Mouse (Mus musculus) CH12.LX (cell line): Measurements from ENCODE around the gene Spen. TPM values are rescaled to one million over a fixed set of nuclear protein-coding genes. Genes with fewer than 3 reads are reported as not detected.
A peak's percentile ranks its signal among the peaks of the same experiment; 100 is the strongest.

ENCODE experiments used
- DNase-seq: peaks from one replicate; pipeline ENCODE4 v3.0.0-alpha.2; 2013; ENCODE audit errors: extremely low read depth
- H3K27ac ChIP-seq: 2 replicates; pipeline ENCODE4 v1.5.1; 2012; ENCODE audit warnings: low read depth, mild to moderate bottlenecking, control low read depth, moderate library complexity; ENCODE audit not compliant: insufficient read depth
- H3K27me3 ChIP-seq: replicated peaks from 2 replicates; pipeline ENCODE3; 2012; ENCODE audit warnings: inconsistent platforms
- H3K36me3 ChIP-seq, 2 experiments: replicated peaks in 1 of 2; 2 replicates each; pipeline versions ENCODE3 to v1.6.1; 2012; ENCODE audit warnings: inconsistent platforms in 1 of 2, low read length in 1 of 2, mild to moderate bottlenecking in 1 of 2, mixed read lengths in 1 of 2, moderate library complexity in 1 of 2; ENCODE audit not compliant: control insufficient read depth in 1 of 2, insufficient read depth in 1 of 2
- H3K4me1 ChIP-seq, 2 experiments: 2 replicates each; pipeline ENCODE4 v1.6.1; 2012; ENCODE audit warnings: inconsistent platforms in 1 of 2, moderate library complexity in 1 of 2; ENCODE audit not compliant: insufficient read depth in 2 of 2, control insufficient read depth in 1 of 2
- H3K4me2 ChIP-seq: 2 replicates; pipeline ENCODE4 v1.6.1; 2012; ENCODE audit warnings: low read depth, mild to moderate bottlenecking, control low read depth; ENCODE audit not compliant: poor library complexity, insufficient read depth, severe bottlenecking
- H3K4me3 ChIP-seq, 3 experiments: fragments of 150-350 bp in 1 of 3; sonication (generic) in 1 of 3; replicated peaks in 1 of 3; 2 replicates each; pipeline versions ENCODE3 to v1.5.1; 2011 to 2012; ENCODE audit warnings: low read depth in 2 of 3, low read length in 2 of 3, mild to moderate bottlenecking in 2 of 3, moderate library complexity in 2 of 3, control low read depth in 1 of 3, improper control_type of control experiment in 1 of 3, inconsistent platforms in 1 of 3, mixed read lengths in 1 of 3; ENCODE audit not compliant: poor library complexity in 1 of 3
- H3K79me2 ChIP-seq: replicated peaks from 2 replicates; pipeline ENCODE4 v1.6.1; 2012; ENCODE audit warnings: mild to moderate bottlenecking, moderate library complexity; ENCODE audit not compliant: control insufficient read depth, poor library complexity, insufficient read depth, severe bottlenecking; ENCODE audit errors: extremely low read depth
- H3K9ac ChIP-seq: 2 replicates; pipeline ENCODE4 v1.6.1; 2012; ENCODE audit warnings: low read depth, mild to moderate bottlenecking, control low read depth, moderate library complexity; ENCODE audit not compliant: insufficient read depth
- H3K9me3 ChIP-seq: replicated peaks from 2 replicates; pipeline ENCODE3; 2012; ENCODE audit warnings: low read length, inconsistent platforms, mixed read lengths
- BHLHE40 ChIP-seq: IDR thresholded peaks from 2 replicates; pipeline ENCODE4 v1.6.1; 2011; ENCODE audit warnings: mild to moderate bottlenecking, low read depth, low read length, improper control_type of control experiment
- CHD1 ChIP-seq: IDR thresholded peaks from 2 replicates; pipeline ENCODE4 v1.6.1; 2012; ENCODE audit warnings: low read depth, low read length, improper control_type of control experiment, inconsistent platforms
- CHD2 ChIP-seq: IDR thresholded peaks from 2 replicates; pipeline ENCODE4 v1.6.1; 2011; ENCODE audit warnings: low read length, improper control_type of control experiment
- CTCF ChIP-seq, 2 experiments: IDR thresholded peaks in 1 of 2; conservative IDR thresholded peaks in 1 of 2; 2 replicates each; pipeline ENCODE4 v1.5.1; 2011 to 2012; ENCODE audit warnings: low read depth in 2 of 2, low read length in 2 of 2, improper control_type of control experiment in 1 of 2, inconsistent platforms in 1 of 2, mild to moderate bottlenecking in 1 of 2, moderate library complexity in 1 of 2
- E2F4 ChIP-seq: IDR thresholded peaks from 2 replicates; pipeline ENCODE4 v1.6.1; 2011; ENCODE audit warnings: low read depth, low read length, improper control_type of control experiment; ENCODE audit not compliant: insufficient replicate concordance
- ELF1 ChIP-seq: IDR thresholded peaks from 2 replicates; pipeline ENCODE4 v1.6.1; 2014; ENCODE audit warnings: low read depth, mild to moderate bottlenecking, inconsistent platforms, low read length, improper control_type of control experiment
- EP300 ChIP-seq: IDR thresholded peaks from 2 replicates; pipeline ENCODE4 v1.6.1; 2011; ENCODE audit warnings: low read length, improper control_type of control experiment
- ETS1 ChIP-seq: conservative IDR thresholded peaks from 2 replicates; pipeline ENCODE4 v1.6.1; 2012; ENCODE audit warnings: low read depth, mild to moderate bottlenecking, inconsistent platforms, low read length, improper control_type of control experiment, moderate library complexity
- GABPA ChIP-seq: IDR thresholded peaks from 2 replicates; pipeline ENCODE4 v1.6.1; 2012; ENCODE audit warnings: low read depth, low read length, improper control_type of control experiment, inconsistent platforms; ENCODE audit not compliant: insufficient replicate concordance
- HCFC1 ChIP-seq: IDR thresholded peaks from 2 replicates; pipeline ENCODE4 v1.6.1; 2012; ENCODE audit warnings: low read depth, mild to moderate bottlenecking, inconsistent platforms, low read length, improper control_type of control experiment
- IRF4 ChIP-seq: IDR thresholded peaks from 2 replicates; pipeline ENCODE4 v1.6.1; 2014; ENCODE audit warnings: low read depth, mild to moderate bottlenecking, inconsistent platforms, low read length, improper control_type of control experiment
- JUN ChIP-seq: IDR thresholded peaks from 2 replicates; pipeline ENCODE4 v1.6.1; 2011; ENCODE audit warnings: low read depth, mild to moderate bottlenecking, low read length, improper control_type of control experiment, moderate library complexity; ENCODE audit not compliant: insufficient read depth
- JUND ChIP-seq: conservative IDR thresholded peaks from 2 replicates; pipeline ENCODE4 v1.6.1; 2011; ENCODE audit warnings: low read depth, low read length, improper control_type of control experiment
- KAT2A ChIP-seq: IDR thresholded peaks from 2 replicates; pipeline ENCODE4 v1.6.1; 2012; ENCODE audit warnings: low read length, improper control_type of control experiment, inconsistent platforms; ENCODE audit not compliant: insufficient replicate concordance
- MAFK ChIP-seq: IDR thresholded peaks from 2 replicates; pipeline ENCODE4 v1.6.1; 2011; ENCODE audit warnings: low read length, improper control_type of control experiment; ENCODE audit not compliant: insufficient replicate concordance
- MAX ChIP-seq: IDR thresholded peaks from 2 replicates; pipeline ENCODE4 v1.6.1; 2011; ENCODE audit warnings: low read length, improper control_type of control experiment
- MAZ ChIP-seq: IDR thresholded peaks from 2 replicates; pipeline ENCODE4 v1.6.1; 2012; ENCODE audit warnings: low read depth, mild to moderate bottlenecking, inconsistent platforms, low read length, improper control_type of control experiment, moderate library complexity
- MEF2A ChIP-seq: IDR thresholded peaks from 2 replicates; pipeline ENCODE4 v1.6.1; 2014; ENCODE audit warnings: low read depth, mild to moderate bottlenecking, inconsistent platforms, low read length, improper control_type of control experiment, borderline replicate concordance
- MXI1 ChIP-seq: IDR thresholded peaks from 2 replicates; pipeline ENCODE4 v1.6.1; 2011; ENCODE audit warnings: mild to moderate bottlenecking, low read depth, low read length, improper control_type of control experiment
- MYC ChIP-seq: IDR thresholded peaks from 2 replicates; pipeline ENCODE4 v1.6.1; 2011; ENCODE audit warnings: low read depth, mild to moderate bottlenecking, improper control_type of control experiment, low read length
- NELFE ChIP-seq: IDR thresholded peaks from 2 replicates; pipeline ENCODE4 v1.6.1; 2011; ENCODE audit warnings: low read depth, low read length, improper control_type of control experiment
- NRF1 ChIP-seq: IDR thresholded peaks from 2 replicates; pipeline ENCODE4 v1.6.1; 2014; ENCODE audit warnings: low read depth, mild to moderate bottlenecking, inconsistent platforms, low read length, improper control_type of control experiment, moderate library complexity
- PAX5 ChIP-seq: IDR thresholded peaks from 2 replicates; pipeline ENCODE4 v1.6.1; 2012; ENCODE audit warnings: low read length, inconsistent platforms, mixed read lengths
- POLR2A ChIP-seq: IDR thresholded peaks from 2 replicates; pipeline ENCODE4 v1.6.1; 2011; ENCODE audit warnings: low read depth, mild to moderate bottlenecking, improper control_type of control experiment, low read length
- POLR2AphosphoS2 ChIP-seq: IDR thresholded peaks from 2 replicates; pipeline ENCODE4 v1.6.1; 2011; ENCODE audit warnings: low read depth, low read length, improper control_type of control experiment
- RAD21 ChIP-seq: IDR thresholded peaks from 2 replicates; pipeline ENCODE4 v1.6.1; 2011; ENCODE audit warnings: low read depth, mild to moderate bottlenecking, low read length, improper control_type of control experiment, moderate library complexity
- RCOR1 ChIP-seq: conservative IDR thresholded peaks from 2 replicates; pipeline ENCODE4 v1.6.1; 2012; ENCODE audit warnings: low read depth, mild to moderate bottlenecking, inconsistent platforms, low read length, improper control_type of control experiment
- SIN3A ChIP-seq: IDR thresholded peaks from 2 replicates; pipeline ENCODE4 v1.6.1; 2012; ENCODE audit warnings: low read length, improper control_type of control experiment, inconsistent platforms
- SMC3 ChIP-seq: IDR thresholded peaks from 2 replicates; pipeline ENCODE4 v1.6.1; 2011; ENCODE audit warnings: low read depth, low read length, improper control_type of control experiment
- TBP ChIP-seq: conservative IDR thresholded peaks from 2 replicates; pipeline ENCODE4 v1.6.1; 2011; ENCODE audit warnings: low read depth, low read length, improper control_type of control experiment
- TCF12 ChIP-seq: IDR thresholded peaks from 2 replicates; pipeline ENCODE4 v1.6.1; 2014; ENCODE audit warnings: low read depth, mild to moderate bottlenecking, inconsistent platforms, low read length, improper control_type of control experiment
- UBTF ChIP-seq: IDR thresholded peaks from 2 replicates; pipeline ENCODE4 v1.6.1; 2012; ENCODE audit warnings: low read depth, mild to moderate bottlenecking, inconsistent platforms, low read length, improper control_type of control experiment, moderate library complexity
- USF1 ChIP-seq: IDR thresholded peaks from 2 replicates; pipeline ENCODE4 v1.6.1; 2014; ENCODE audit warnings: low read depth, mild to moderate bottlenecking, inconsistent platforms, low read length, improper control_type of control experiment
- USF2 ChIP-seq: conservative IDR thresholded peaks from 2 replicates; pipeline ENCODE4 v1.6.1; 2011; ENCODE audit warnings: low read depth, low read length, improper control_type of control experiment
- ZC3H11A ChIP-seq: IDR thresholded peaks from 2 replicates; pipeline ENCODE4 v1.6.1; 2012; ENCODE audit warnings: low read depth, mild to moderate bottlenecking, inconsistent platforms, low read length, improper control_type of control experiment
- ZKSCAN1 ChIP-seq: IDR thresholded peaks from 2 replicates; pipeline ENCODE4 v1.6.1; 2012; ENCODE audit warnings: low read depth, inconsistent platforms, low read length, improper control_type of control experiment, borderline replicate concordance
- ZMIZ1 ChIP-seq: IDR thresholded peaks from 2 replicates; pipeline ENCODE4 v1.6.1; 2012; ENCODE audit warnings: low read depth, mild to moderate bottlenecking, inconsistent platforms, low read length, improper control_type of control experiment
- ZNF384 ChIP-seq: IDR thresholded peaks from 2 replicates; pipeline ENCODE4 v1.6.1; 2012; ENCODE audit warnings: low read depth, low read length, improper control_type of control experiment, inconsistent platforms
- dilution Hi-C: fragments of 300-500 bp; cut with MboI; formaldehyde crosslinking; loops from 2 replicates; pipeline ENCODE4 v1.14.3; 2020; ENCODE audit warnings: low sequenced_read_pairs; ENCODE audit not compliant: extremely low pct_unique_long_range_greater_than_20kb, extremely low pct_ligation_motif_present
- in situ Hi-C: fragments of 300-500 bp; cut with MboI; formaldehyde crosslinking; loops from 3 replicates; pipeline ENCODE4 v1.14.3; 2019; ENCODE audit warnings: low sequenced_read_pairs, low pct_ligation_motif_present, low pct_unique_long_range_greater_than_20kb, mixed read lengths
- polyA plus RNA-seq: library from polyadenylated mRNA; unstranded; fragments of >175 nt; gene quantifications from 2 replicates; pipeline ENCODE4 v1.2.1, GENCODE M21; 2012; ENCODE audit warnings: low read depth; ENCODE audit not compliant: insufficient read length
- total RNA-seq, 2 experiments: library from RNA; depleted of rRNA; stranded (reverse); fragments of 300-350 nt in 1 of 2; fragments of >200 nt in 1 of 2; gene quantifications; 2 replicates each; pipeline ENCODE4 v1.2.3; 2012 to 2014

Spen gene
- total and polyA plus RNA-seq, 3 experiments: 4.0 to 21.6 (median 10.2) TPM

DNA sequence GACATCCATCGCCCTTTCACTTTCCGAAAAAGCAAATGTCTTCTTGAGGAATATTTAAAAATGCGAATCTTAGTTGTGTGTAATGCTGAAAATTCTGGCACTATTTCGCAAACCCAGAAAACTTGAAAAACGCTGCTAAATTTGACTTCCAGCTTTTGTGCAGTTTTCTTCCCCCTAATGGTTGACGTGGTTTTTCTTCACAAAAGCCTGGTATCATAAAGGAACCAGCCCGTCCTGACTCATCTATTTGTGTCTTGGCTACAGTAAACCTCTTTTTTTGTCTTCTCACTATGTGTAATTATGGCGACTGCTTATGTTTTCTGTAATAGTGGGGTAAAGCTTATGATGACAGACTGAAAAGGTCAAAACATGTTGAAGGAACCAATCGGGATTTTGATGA, 8.9 kb upstream of the Spen start:
- Histone ChIP-seq H3K36me3 (no peaks in the 10 kb centered on the region), H3K79me2 (no peaks in the 10 kb centered on the region), H3K4me1 (peaks cover 2 to 39% of the 10 kb centered on the region in 2 experiments; a peak in 3 of 4 replicates), H3K4me2 (peak overlapping the region; percentile 77), H3K27me3 (no peaks in the 10 kb centered on the region), H3K27ac (peak overlapping the region; percentile 68; the same call in 1 of the 2 replicates), H3K9me3 (no peaks in the 10 kb centered on the region), H3K4me3 (peak overlapping the region in 2 of 3 experiments; percentile 63 to 93), H3K9ac (peak overlapping the region; percentile 99; the same call in 1 of the 2 replicates)
- DNase-seq: no peak
- TF ChIP-seq GABPA (no peak), ZNF384 (peak; percentile 50; the same call in 1 of the 2 replicates), ZC3H11A (no peak), SMC3 (no peak), EP300 (peak; percentile 57), JUND (no peak; the same call in 1 of the 2 replicates), TBP (peak; percentile 54; the same call in 1 of the 2 replicates), MXI1 (no peak), POLR2AphosphoS2 (no peak), CHD1 (peak; percentile 69), UBTF (no peak), CHD2 (no peak), RCOR1 (no peak), NELFE (no peak), ELF1 (no peak), E2F4 (no peak), HCFC1 (no peak), MAZ (no peak), CTCF (conservative IDR thresholded peaks at IDR 0.05 in 1 of 2, IDR thresholded peaks at IDR 0.05 in 1 of 2; ENCODE audit: low read depth in 2 of 2, low read length in 2 of 2) (no peak), ZMIZ1 (no peak), BHLHE40 (no peak), ZKSCAN1 (no peak), RAD21 (no peak), KAT2A (no peak), MAX (no peak), POLR2A (no peak), USF2 (no peak), ETS1 (peak; percentile 56), SIN3A (no peak), MYC (no peak; the same call in 1 of the 2 replicates), TCF12 (no peak), USF1 (no peak), IRF4 (peak; percentile 56; the same call in 1 of the 2 replicates), JUN (peak; percentile 26; the same call in 1 of the 2 replicates), PAX5 (no peak), NRF1 (no peak), MEF2A (peak; percentile 62; the same call in 1 of the 2 replicates), MAFK (peak; percentile 72; the same call in 1 of the 2 replicates)
- in situ Hi-C loops: no loop called here
- dilution Hi-C loops: no loop called here
